Mouse (Mus musculus) intestine, postnatal 0 days (tissue): ENCODE measurements around the gene Slc39a1. TPM values are rescaled to one million over a fixed set of nuclear protein-coding genes. Genes with fewer than 3 reads are reported as not detected.

ENCODE experiments used
- ATAC-seq: fragments of 200-750 bp; cut with Nextera tagmentation; 2 replicates; pipeline ENCODE4 v1.8.0; 2017; ENCODE audit warnings: mild to moderate bottlenecking, moderate TSS enrichment, moderate library complexity
- H3K27ac ChIP-seq: fragments of 300-500 bp; sonication (generic); 2 replicates; pipeline ENCODE4 v1.5.1; 2014; ENCODE audit warnings: mild to moderate bottlenecking, low read depth, low read length, moderate library complexity
- H3K27me3 ChIP-seq: fragments of 300-500 bp; sonication (generic); replicated peaks from 2 replicates; pipeline ENCODE4 v1.6.1; 2014; ENCODE audit warnings: low read length, mixed read lengths; ENCODE audit not compliant: control insufficient read depth, insufficient read depth
- H3K36me3 ChIP-seq: fragments of 300-500 bp; sonication (generic); 2 replicates; pipeline ENCODE4 v1.6.1; 2014; ENCODE audit warnings: mild to moderate bottlenecking, moderate library complexity; ENCODE audit not compliant: control insufficient read depth, insufficient read depth
- H3K4me1 ChIP-seq: fragments of 300-500 bp; sonication (generic); replicated peaks from 2 replicates; pipeline ENCODE4 v1.6.1; 2014; ENCODE audit warnings: antibody characterized with exemption, low read length, mixed read lengths; ENCODE audit not compliant: control insufficient read depth, insufficient read depth
- H3K4me2 ChIP-seq: fragments of 300-500 bp; sonication (generic); replicated peaks from 2 replicates; pipeline ENCODE4 v1.6.1; 2014; ENCODE audit warnings: low read depth, mild to moderate bottlenecking, moderate library complexity
- H3K4me3 ChIP-seq: fragments of 300-500 bp; sonication (generic); 2 replicates; pipeline ENCODE4 v1.5.1; 2014; ENCODE audit warnings: low read depth, low read length
- H3K9ac ChIP-seq: fragments of 300-500 bp; sonication (generic); 2 replicates; pipeline ENCODE4 v1.6.1; 2014; ENCODE audit warnings: mild to moderate bottlenecking, low read depth, low read length
- H3K9me3 ChIP-seq: fragments of 300-500 bp; sonication (generic); 2 replicates; pipeline ENCODE4 v1.6.1; 2016; ENCODE audit warnings: mixed run types; ENCODE audit not compliant: control insufficient read depth
- CTCF ChIP-seq: sonication (generic); IDR thresholded peaks from 2 replicates; pipeline ENCODE4 v1.5.1; 2016; ENCODE audit warnings: low read depth, mild to moderate bottlenecking, control low read depth, antibody characterized with exemption, moderate library complexity
- WGBS: fragments of 180-500 bp; shearing (Covaris S2); extraction: QIAGEN DNeasy Blood & Tissue Kit; methylation state at CpG from one replicate; pipeline ENCODE4 v1.1.7; 2014; 5-methylcytosine and 5-hydroxymethylcytosine counted together
- polyA plus RNA-seq: library from polyadenylated mRNA; unstranded; fragments of >200 nt; fragmentation: Nextera tagmentation; extraction: Ambion mirVana; gene quantifications from 2 replicates; pipeline ENCODE4 v1.2.1, GENCODE M21; 2015

Slc39a1 gene
- polyA plus RNA-seq, 1 experiment from 2014 or later, result 153 TPM

DNA sequence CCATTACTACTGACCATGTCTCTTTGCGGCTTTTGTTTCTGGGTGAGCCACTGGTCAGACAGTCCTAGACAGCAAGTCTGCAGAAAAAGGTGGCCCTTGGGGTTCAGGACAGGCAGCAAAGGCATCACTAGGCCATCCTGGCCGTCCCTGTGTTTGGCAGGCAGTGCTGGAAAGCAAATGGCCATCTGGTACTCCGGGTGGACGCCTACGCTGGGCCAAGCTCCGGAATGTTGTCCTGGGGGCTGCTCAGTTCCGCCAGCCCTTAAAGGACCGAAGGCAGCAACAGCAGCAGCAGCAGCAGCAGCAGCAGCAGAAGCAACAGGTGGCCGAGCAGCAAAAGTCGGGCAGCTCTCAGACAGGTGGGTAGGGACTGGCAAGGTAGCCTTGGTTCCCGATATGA, 27.3 kb downstream of the Slc39a1 start:
- Histone ChIP-seq H3K4me1 (no peaks in the 10 kb centered on the region), H3K9me3 (no peaks in the 10 kb centered on the region), H3K27ac (no peak overlapping the region), H3K27me3 (no peaks in the 10 kb centered on the region), H3K4me3 (no peak overlapping the region), H3K9ac (no peak overlapping the region), H3K36me3 (peaks cover 50% of the 10 kb centered on the region; the same call in 1 of the 2 replicates), H3K4me2 (no peak overlapping the region)
- TF ChIP-seq CTCF, result no peak
- 91% methylated on average over 11 of the region's 11 CpGs for WGBS
- no peak for ATAC-seq

DNA sequence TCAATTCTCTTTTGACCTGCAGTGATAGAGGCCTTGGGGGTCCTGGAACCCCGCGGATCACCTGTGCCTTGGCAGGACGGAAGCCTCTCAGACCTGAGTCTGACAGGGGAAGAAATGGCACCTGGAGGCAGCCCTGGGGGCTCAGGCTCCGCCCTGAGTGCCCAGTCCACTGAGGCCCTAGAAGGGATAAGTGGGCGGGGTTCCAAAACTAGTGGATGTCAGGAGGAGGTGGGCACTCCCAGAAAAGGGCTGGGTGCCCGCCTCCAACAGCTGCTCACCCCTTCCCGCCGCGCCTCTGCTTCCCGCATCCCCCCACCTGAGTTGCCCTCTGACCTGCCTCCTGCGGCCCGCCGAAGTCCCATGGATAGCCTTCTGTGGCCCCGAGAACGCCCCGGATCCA, 28.9 kb downstream of the Slc39a1 start:
- Histone ChIP-seq H3K4me1 (no peaks in the 10 kb centered on the region), H3K27ac (no peak overlapping the region), H3K9me3 (no peaks in the 10 kb centered on the region), H3K4me3 (no peak overlapping the region), H3K4me2 (no peak overlapping the region), H3K27me3 (no peaks in the 10 kb centered on the region), H3K9ac (no peak overlapping the region), H3K36me3 (peaks cover 49% of the 10 kb centered on the region; the same call in 1 of the 2 replicates)
- no peak for TF ChIP-seq CTCF
- 67% methylated on average over 16 of the region's 16 CpGs for WGBS
- ATAC-seq, result no peak

DNA sequence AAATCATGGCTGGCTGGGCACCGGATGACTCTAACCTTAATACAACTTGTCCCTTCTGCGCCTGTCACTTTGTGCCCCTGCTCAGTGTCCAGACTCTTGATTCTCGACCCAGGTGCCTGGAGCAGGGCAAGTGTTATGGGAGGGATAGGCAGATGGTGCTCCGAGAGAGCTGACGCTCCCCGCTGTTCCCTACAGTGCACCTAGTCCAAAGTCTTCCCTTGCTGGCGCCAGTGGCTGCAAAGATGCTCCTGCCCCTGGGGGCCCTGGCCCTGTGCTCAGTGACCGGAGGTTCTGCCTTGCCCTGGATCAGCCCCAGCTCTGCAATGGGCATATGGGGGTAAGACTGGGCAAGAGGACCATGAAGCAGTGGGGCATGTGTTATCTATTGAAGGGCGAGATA, 29.8 kb downstream of the Slc39a1 start:
- Histone ChIP-seq H3K4me3 (no peak overlapping the region), H3K27me3 (no peaks in the 10 kb centered on the region), H3K9ac (no peak overlapping the region), H3K9me3 (no peaks in the 10 kb centered on the region), H3K4me1 (no peaks in the 10 kb centered on the region), H3K36me3 (peaks cover 40% of the 10 kb centered on the region; the same call in 1 of the 2 replicates), H3K4me2 (no peak overlapping the region), H3K27ac (no peak overlapping the region)
- WGBS, result 78% methylated on average over 9 of the region's 9 CpGs
- no peak for TF ChIP-seq CTCF
- ATAC-seq, result 0 out of 2 replicates have a peak, but pooled peaks have one; percentile 33

DNA sequence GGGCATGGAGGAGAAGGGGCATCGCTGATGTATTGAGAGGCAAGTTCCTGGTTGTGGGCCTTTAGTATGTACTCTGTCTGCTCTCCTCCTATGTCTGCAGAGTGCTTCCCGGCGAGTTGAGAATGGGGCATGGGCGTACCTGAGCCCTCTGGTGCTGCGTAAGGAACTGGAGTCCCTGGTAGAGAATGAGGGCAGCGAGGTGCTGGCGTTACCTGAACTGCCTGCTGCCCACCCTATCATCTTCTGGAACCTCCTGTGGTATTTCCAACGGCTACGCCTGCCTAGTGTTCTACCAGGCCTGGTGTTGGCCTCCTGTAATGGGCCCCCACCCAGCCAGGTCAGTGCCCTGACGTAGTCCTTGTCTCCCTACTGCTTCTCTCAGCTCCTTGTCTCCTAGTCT, 30.2 kb downstream of the Slc39a1 start:
- peaks cover 38% of the 10 kb centered on the region; the same call in 1 of the 2 replicates for H3K36me3 ChIP-seq
- no peak overlapping the region for H3K4me2 ChIP-seq
- no peak overlapping the region for H3K4me3 ChIP-seq

DNA sequence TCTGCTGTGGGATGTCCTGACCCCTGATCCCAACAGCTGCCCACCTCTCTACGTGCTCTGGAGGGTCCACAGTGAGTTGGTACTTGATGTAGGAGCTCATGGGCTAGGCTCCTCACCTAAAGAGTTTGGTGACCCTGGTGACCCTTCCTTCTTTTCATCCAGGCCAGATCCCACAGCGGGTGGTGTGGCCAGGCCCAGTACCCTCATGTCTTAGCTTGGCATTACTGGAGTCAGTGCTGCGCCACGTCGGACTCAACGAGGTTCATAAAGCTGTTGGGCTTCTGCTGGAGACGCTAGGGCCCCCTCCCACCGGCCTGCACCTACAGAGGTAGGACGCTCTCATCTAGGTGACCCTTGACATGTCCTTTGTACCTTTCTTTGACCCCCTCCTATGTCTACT, 31.2 kb downstream of the Slc39a1 start:
- H3K4me1 ChIP-seq, result no peaks in the 10 kb centered on the region
- no peak overlapping the region for H3K4me2 ChIP-seq
- no peak for TF ChIP-seq CTCF
- H3K9me3 ChIP-seq, result no peaks in the 10 kb centered on the region
- no peak for ATAC-seq
- peaks cover 34% of the 10 kb centered on the region; the same call in 1 of the 2 replicates for H3K36me3 ChIP-seq
- H3K27me3 ChIP-seq, result no peaks in the 10 kb centered on the region
- 91% methylated on average over 9 of the region's 9 CpGs for WGBS
- no peak overlapping the region for H3K27ac ChIP-seq
- no peak overlapping the region for H3K4me3 ChIP-seq
- no peak overlapping the region for H3K9ac ChIP-seq

More for the DNA sequence above, 30.2 kb downstream of the Slc39a1 start:
- H3K4me1 ChIP-seq, result no peaks in the 10 kb centered on the region
- H3K27ac ChIP-seq, result no peak overlapping the region
- no peaks in the 10 kb centered on the region for H3K27me3 ChIP-seq
- no peak for ATAC-seq
- H3K9me3 ChIP-seq, result no peaks in the 10 kb centered on the region
- no peak overlapping the region for H3K9ac ChIP-seq
- 95% methylated on average over 9 of the region's 10 CpGs for WGBS
- TF ChIP-seq CTCF, result no peak

DNA sequence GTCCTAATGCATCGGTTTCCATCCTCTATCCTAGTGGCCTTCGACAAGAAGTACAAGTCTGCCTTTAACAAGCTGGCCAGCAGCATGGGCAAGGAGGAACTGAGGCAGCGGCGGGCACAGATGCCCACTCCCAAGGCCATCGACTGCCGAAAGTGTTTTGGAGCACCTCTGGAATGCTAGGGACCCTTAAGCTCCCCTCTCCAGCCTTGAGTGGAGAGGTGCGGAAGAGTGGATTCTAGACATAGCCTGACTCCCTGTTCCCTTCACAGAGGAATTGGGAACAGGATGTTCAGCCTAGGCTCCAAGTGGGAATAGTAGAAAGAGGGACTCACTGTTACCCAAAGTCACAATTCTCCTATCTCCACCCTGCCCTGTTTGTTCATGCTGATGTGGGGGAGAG, 31.8 kb downstream of the Slc39a1 start:
- WGBS, result 94% methylated on average over 7 of the region's 7 CpGs
- no peak overlapping the region for H3K27ac ChIP-seq
- H3K9me3 ChIP-seq, result no peaks in the 10 kb centered on the region
- peaks cover 34% of the 10 kb centered on the region; the same call in 1 of the 2 replicates for H3K36me3 ChIP-seq
- no peak overlapping the region for H3K4me2 ChIP-seq
- H3K4me1 ChIP-seq, result no peaks in the 10 kb centered on the region
- no peak for ATAC-seq
- TF ChIP-seq CTCF, result no peak
- H3K9ac ChIP-seq, result no peak overlapping the region
- no peaks in the 10 kb centered on the region for H3K27me3 ChIP-seq
- H3K4me3 ChIP-seq, result no peak overlapping the region

DNA sequence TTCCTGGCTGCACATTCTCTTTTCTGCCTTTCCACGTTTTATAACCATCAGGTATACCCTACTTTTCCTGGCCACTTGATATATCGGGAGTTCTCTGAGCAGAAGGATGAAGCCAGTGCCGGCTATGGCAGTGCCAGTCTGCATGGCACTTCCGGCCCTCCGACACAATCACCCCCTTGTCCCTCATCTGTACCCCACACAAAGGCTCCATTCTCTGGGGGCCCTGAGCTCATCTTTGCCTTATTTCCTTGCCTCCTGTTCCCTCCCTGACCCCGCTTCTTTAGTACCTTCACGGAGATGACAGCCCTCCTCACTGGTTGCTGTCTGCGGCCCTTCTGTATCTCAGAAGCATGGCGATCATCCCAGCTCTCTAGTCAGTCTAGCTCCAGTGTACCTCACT, 32.7 kb downstream of the Slc39a1 start:
- Histone ChIP-seq H3K9ac (no peak overlapping the region), H3K9me3 (no peaks in the 10 kb centered on the region), H3K4me2 (no peak overlapping the region), H3K27ac (no peak overlapping the region), H3K4me1 (no peaks in the 10 kb centered on the region), H3K27me3 (no peaks in the 10 kb centered on the region), H3K36me3 (peaks cover 34% of the 10 kb centered on the region; the same call in 1 of the 2 replicates), H3K4me3 (no peak overlapping the region)
- 93% methylated on average over 9 of the region's 9 CpGs for WGBS
- no peak for ATAC-seq
- no peak for TF ChIP-seq CTCF
